Mouse (Mus musculus): ENCODE results near the gene Hus1.

GRCm38 (mm10) chr11:9051895-9052294 lies 40.9 kb upstream of the Hus1 start:
- TF ChIP-seq POLR2A (IDR thresholded peaks at IDR 0.05; ENCODE audit: borderline replicate concordance, low read depth, low read length) (no peak), CTCF (IDR thresholded peaks at IDR 0.05; ENCODE audit: low read depth, low read length) (no peak)
